Mouse (Mus musculus): ENCODE data around the gene Atp6v0a2. TPM values are rescaled to one million over a fixed set of nuclear protein-coding genes. Genes with fewer than 3 reads are reported as not detected.
"Not testable (repeated sequence)": the region's sequence is repeated elsewhere in the genome, so short reads cannot be mapped to it uniquely, and the experiment has no call there.

Atp6v0a2 gene
- polyA plus RNA-seq, 1 experiment from 2014 or later: 50.3 TPM

DNA sequence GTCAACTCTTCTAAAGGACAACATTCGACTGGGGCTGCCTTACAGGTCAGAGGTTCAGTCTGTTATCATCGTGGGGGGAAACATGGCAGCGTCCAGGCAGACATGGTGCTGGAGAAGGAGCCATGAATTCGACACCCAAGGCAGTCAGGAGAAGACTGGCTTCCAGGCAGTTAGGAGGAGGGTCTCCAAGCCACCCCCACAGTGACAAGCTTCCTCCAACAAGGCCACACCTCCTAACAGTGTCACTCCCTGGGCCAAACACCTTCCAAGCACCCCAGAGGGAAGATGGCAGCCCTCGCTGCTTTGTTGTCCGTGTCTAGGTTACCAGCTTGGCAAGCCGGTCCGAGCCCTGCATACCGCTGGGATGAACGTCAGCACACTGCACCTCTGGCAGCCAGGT is 9.7 kb upstream of the Atp6v0a2 start:
- no peak overlapping the region for H3K4me3 ChIP-seq
- H3K36me3 ChIP-seq: peaks cover 28% of the 10 kb centered on the region
- ATAC-seq (ENCODE audit: low FRiP score, low read depth): no peak
- H3K4me2 ChIP-seq (replicated peaks): no peak overlapping the region
- WGBS: 87% methylated on average over 10 of the region's 10 CpGs
- no peak overlapping the region for H3K27ac ChIP-seq (replicated peaks)
- H3K9ac ChIP-seq (replicated peaks): no peak overlapping the region
- H3K27me3 ChIP-seq: no peaks in the 10 kb centered on the region
- H3K4me1 ChIP-seq: no peaks in the 10 kb centered on the region
- H3K9me3 ChIP-seq: no peaks in the 10 kb centered on the region

DNA sequence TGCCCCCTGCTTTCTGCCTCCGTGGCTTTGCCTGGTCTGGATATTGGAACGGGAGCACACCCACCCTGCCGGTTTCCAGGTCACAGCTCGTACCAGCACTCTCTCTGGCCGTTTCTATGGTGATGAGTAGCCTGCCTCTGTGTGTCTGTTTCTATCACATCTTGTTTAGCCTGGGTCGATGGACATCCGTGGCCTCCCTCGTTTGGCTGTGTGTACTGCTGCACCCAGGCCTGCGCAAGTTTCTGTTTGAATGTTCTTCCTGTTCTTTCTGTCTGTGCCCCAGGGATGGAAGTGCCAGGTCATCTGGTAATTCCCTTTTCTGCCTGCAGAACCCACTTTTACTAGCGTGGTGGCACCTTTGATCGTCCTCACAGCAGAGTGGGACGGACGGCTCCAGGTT is 7.0 kb upstream of the Atp6v0a2 start:
- WGBS: 76% methylated on average over 13 of the region's 13 CpGs
- Histone ChIP-seq H3K4me2 (replicated peaks) (no peak overlapping the region), H3K9me3 (no peaks in the 10 kb centered on the region), H3K4me1 (no peaks in the 10 kb centered on the region), H3K27ac (replicated peaks) (no peak overlapping the region), H3K9ac (replicated peaks) (no peak overlapping the region), H3K36me3 (peaks cover 35% of the 10 kb centered on the region), H3K27me3 (no peaks in the 10 kb centered on the region), H3K4me3 (no peak overlapping the region)
- no peak for ATAC-seq (ENCODE audit: low FRiP score, low read depth)

DNA sequence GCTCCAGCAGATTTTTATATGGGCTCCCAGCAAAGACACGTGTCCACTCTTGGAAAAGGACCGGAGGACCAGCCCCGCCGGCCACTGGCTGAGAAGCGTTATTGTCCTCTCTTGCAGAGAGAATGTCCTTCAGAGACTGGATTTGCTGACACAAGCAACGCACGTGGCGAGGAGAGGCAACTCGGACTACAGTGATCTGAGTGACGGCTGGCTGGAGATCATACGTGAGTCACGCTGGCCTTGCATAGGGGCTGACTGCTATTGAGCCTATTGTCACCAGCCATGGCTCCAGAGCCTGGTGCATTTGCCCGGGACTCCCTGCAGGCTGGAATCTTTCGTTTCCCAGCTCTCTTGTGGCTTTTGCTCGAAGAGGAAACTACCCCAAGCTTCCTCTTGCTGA is 5.5 kb upstream of the Atp6v0a2 start:
- Histone ChIP-seq H3K4me3 (no peak overlapping the region), H3K27ac (replicated peaks) (no peak overlapping the region), H3K36me3 (peaks cover 30% of the 10 kb centered on the region), H3K4me1 (peaks cover under 1% of the 10 kb centered on the region), H3K9me3 (no peaks in the 10 kb centered on the region), H3K27me3 (no peaks in the 10 kb centered on the region), H3K9ac (replicated peaks) (no peak overlapping the region), H3K4me2 (replicated peaks) (no peak overlapping the region)
- no peak for ATAC-seq (ENCODE audit: low FRiP score, low read depth)
- WGBS: 88% methylated on average over 15 of the region's 15 CpGs

DNA sequence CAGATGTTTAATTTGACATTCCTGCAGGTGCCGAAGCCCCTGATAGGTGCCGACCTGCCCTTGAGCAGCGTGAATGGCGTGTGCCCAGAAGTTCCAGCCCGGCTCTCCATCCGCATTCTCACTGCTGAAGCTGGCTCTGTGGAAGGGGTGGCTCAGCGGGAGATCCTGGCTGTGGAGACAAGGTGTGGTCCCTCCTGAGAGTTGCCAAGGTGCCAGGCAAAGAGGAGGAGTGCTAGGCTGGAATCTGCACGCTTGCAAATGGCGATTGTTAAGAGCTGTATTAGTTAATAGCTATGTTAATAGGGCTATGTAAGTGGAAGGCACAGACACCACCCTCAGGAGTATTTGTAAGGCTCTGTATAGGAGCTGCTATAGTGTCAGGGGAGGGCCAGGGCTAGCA is 4.1 kb upstream of the Atp6v0a2 start:
- no peak for ATAC-seq (ENCODE audit: low FRiP score, low read depth)

DNA sequence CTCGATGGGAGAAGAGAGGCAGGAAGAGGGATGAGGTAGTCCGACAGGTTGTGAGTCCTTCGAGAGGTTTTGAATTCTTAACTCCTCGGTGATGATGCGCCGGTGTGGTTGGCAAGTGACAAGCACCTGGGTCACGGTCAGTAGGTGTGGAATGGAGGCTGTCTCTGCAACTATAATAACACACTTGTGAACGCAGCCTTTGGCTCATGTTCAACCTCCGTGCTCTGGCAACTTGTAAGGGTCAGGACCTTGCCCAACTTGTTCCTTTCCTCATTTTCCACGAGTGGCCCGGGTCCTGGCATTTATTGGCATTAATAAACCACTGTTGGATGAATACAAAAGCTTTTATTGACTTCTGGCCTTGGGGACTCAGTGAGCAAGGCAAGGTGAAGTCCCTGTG is 1.3 kb downstream of the Atp6v0a2 start:
- Histone ChIP-seq H3K4me3 (peak overlapping the region; percentile 96), H3K27me3 (no peaks in the 10 kb centered on the region), H3K9ac (replicated peaks) (peak overlapping the region; percentile 97), H3K4me2 (replicated peaks) (peak overlapping the region; percentile 95), H3K36me3 (peaks cover 35% of the 10 kb centered on the region), H3K9me3 (no peaks in the 10 kb centered on the region), H3K4me1 (peaks cover 17% of the 10 kb centered on the region), H3K27ac (replicated peaks) (no peak overlapping the region)
- 34% methylated on average over 11 of the region's 11 CpGs for WGBS
- ATAC-seq (ENCODE audit: low FRiP score, low read depth): no peak

More for the DNA sequence above, 4.1 kb upstream of the Atp6v0a2 start:
- 94% methylated on average over 9 of the region's 9 CpGs for WGBS
- Histone ChIP-seq H3K27me3 (no peaks in the 10 kb centered on the region), H3K4me3 (no peak overlapping the region), H3K36me3 (peaks cover 26% of the 10 kb centered on the region; the same call in 1 of the 2 replicates), H3K4me2 (replicated peaks) (no peak overlapping the region), H3K4me1 (peaks cover 6% of the 10 kb centered on the region), H3K9ac (replicated peaks) (no peak overlapping the region), H3K27ac (replicated peaks) (no peak overlapping the region), H3K9me3 (no peaks in the 10 kb centered on the region)

DNA sequence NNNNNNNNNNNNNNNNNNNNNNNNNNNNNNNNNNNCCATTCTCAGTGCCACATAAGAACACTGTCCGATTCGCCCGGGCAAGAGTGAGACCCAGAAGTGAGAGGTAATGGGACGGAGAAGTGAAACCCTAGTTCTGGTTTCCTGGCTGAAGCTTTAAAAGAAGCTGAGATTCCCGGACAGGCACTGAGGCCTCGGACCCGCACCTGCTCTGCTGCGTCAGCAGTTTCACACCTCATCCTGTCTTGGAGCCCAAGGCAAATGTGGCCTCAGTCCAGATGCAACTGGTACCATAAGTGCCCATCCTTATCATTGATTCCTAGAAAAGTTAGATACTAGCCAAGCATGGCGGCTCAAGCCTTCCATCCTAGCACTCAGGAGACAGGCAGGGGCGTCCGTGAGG is 3.3 kb downstream of the Atp6v0a2 start:
- H3K4me3 ChIP-seq: no peak overlapping the region
- no peak for ATAC-seq (ENCODE audit: low FRiP score, low read depth)
- peaks cover 45% of the 10 kb centered on the region for H3K36me3 ChIP-seq
- no peak overlapping the region for H3K27ac ChIP-seq (replicated peaks)
- H3K4me2 ChIP-seq (replicated peaks): no peak overlapping the region
- H3K4me1 ChIP-seq: peaks cover 17% of the 10 kb centered on the region
- H3K9me3 ChIP-seq: no peaks in the 10 kb centered on the region
- 92% methylated on average over 11 of the region's 11 CpGs for WGBS
- no peaks in the 10 kb centered on the region for H3K27me3 ChIP-seq
- no peak overlapping the region for H3K9ac ChIP-seq (replicated peaks)

GRCm38 (mm10) chr5:124632461-124632860 is 4.1 kb downstream of the Atp6v0a2 start:
- 81% methylated on average over 5 of the region's 5 CpGs for WGBS
- Histone ChIP-seq H3K4me2 (replicated peaks) (no peak overlapping the region), H3K36me3 (peaks cover 47% of the 10 kb centered on the region), H3K9ac (replicated peaks) (no peak overlapping the region), H3K27me3 (no peaks in the 10 kb centered on the region), H3K27ac (replicated peaks) (no peak overlapping the region), H3K4me1 (peaks cover 17% of the 10 kb centered on the region), H3K9me3 (no peaks in the 10 kb centered on the region), H3K4me3 (no peak overlapping the region)
- no peak for ATAC-seq (ENCODE audit: low FRiP score, low read depth)

DNA sequence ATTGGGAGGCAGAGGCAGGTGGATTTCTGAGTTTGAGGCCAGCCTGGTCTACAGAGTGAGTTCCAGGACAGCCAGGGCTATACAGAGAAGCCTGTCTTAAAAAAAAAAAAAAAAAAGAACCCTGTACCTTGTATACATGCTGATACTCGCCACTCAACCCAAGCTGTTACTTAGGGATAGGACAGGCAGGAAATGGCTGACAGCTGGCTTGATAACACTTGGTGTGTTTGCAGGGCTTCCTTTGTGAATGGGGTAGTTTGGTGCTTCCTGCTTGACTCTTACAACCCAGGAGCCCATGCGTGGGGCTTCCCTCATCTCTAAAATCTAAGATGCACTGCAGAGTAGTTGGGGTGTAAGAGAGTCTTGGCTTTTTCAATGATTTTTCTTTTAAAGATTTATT is 5.0 kb downstream of the Atp6v0a2 start:
- 91% methylated on average over 2 of the region's 2 CpGs for WGBS
- Histone ChIP-seq H3K36me3 (peaks cover 57% of the 10 kb centered on the region), H3K9ac (replicated peaks) (no peak overlapping the region)

DNA sequence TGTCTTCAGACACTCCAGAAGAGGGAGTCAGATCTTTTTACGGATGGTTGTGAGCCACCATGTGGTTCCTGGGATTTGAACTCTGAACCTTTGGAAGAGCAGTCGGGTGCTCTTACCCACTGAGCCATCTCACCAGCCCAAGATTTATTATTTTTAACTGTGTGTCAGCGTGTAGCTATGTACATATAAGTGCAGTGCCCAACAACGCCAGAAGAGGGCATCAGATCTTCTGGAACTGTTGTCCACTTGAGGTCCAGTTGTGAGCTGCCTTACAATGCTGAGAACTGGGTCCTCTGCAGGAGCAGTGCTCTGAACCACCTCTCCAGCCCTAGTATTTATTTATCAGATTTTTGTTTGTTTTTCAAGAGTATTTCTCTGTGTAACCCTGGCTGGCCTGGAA is 6.7 kb downstream of the Atp6v0a2 start:
- not testable (repeated sequence) for H3K27me3 ChIP-seq; H3K9ac ChIP-seq (replicated peaks); H3K4me3 ChIP-seq; H3K27ac ChIP-seq (replicated peaks); H3K9me3 ChIP-seq; ATAC-seq (ENCODE audit: low FRiP score, low read depth); H3K4me2 ChIP-seq (replicated peaks); H3K4me1 ChIP-seq
- WGBS: 85% methylated on average over 4 of the region's 4 CpGs
- H3K36me3 ChIP-seq: peaks cover 73% of the 10 kb centered on the region

More for the DNA sequence above, 5.0 kb downstream of the Atp6v0a2 start:
- H3K4me3 ChIP-seq: no peak overlapping the region
- no peaks in the 10 kb centered on the region for H3K27me3 ChIP-seq
- H3K9me3 ChIP-seq: no peaks in the 10 kb centered on the region
- peaks cover 12% of the 10 kb centered on the region for H3K4me1 ChIP-seq
- ATAC-seq (ENCODE audit: low FRiP score, low read depth): no peak
- no peak overlapping the region for H3K4me2 ChIP-seq (replicated peaks)
- H3K27ac ChIP-seq (replicated peaks): no peak overlapping the region

GRCm38 (mm10) chr5:124636139-124636538 is 7.8 kb downstream of the Atp6v0a2 start:
- 94% methylated on average over 3 of the region's 3 CpGs for WGBS
- peaks cover 84% of the 10 kb centered on the region for H3K36me3 ChIP-seq
- no peak for ATAC-seq (ENCODE audit: low FRiP score, low read depth)
- no peaks in the 10 kb centered on the region for H3K4me1 ChIP-seq
- H3K4me3 ChIP-seq: no peak overlapping the region
- no peak overlapping the region for H3K4me2 ChIP-seq (replicated peaks)
- H3K27me3 ChIP-seq: no peaks in the 10 kb centered on the region
- H3K9me3 ChIP-seq: no peaks in the 10 kb centered on the region
- H3K27ac ChIP-seq (replicated peaks): no peak overlapping the region; the same call in 1 of the 2 replicates
- H3K9ac ChIP-seq (replicated peaks): no peak overlapping the region

DNA sequence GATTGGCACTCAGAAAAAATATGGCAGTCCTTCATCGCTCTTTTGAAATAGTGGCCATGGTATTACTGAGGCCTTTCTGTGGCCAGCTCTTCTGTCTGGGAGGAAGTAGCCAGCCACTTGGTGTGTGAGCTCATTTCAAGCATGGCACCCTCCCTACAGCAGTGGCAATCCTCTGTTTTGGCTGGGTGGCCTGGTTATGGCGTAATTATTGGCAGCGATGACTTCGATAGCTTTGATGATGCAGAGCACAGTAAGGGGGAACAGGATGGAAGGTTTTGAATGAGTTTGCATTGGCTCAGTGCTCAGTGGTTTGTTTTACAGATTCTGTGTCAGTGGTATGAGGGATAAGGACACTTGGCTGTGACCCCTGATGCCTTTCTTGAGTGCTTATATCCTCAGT is 8.3 kb downstream of the Atp6v0a2 start:
- Histone ChIP-seq H3K27ac (replicated peaks) (no peak overlapping the region; the same call in 1 of the 2 replicates), H3K4me3 (no peak overlapping the region), H3K9me3 (no peaks in the 10 kb centered on the region), H3K4me2 (replicated peaks) (no peak overlapping the region), H3K27me3 (no peaks in the 10 kb centered on the region), H3K36me3 (peaks cover 90% of the 10 kb centered on the region), H3K9ac (replicated peaks) (no peak overlapping the region), H3K4me1 (no peaks in the 10 kb centered on the region)
- WGBS: 97% methylated on average over 4 of the region's 4 CpGs
- ATAC-seq (ENCODE audit: low FRiP score, low read depth): no peak

GRCm38 (mm10) chr5:124637300-124637699 is 8.9 kb downstream of the Atp6v0a2 start:
- no peak overlapping the region for H3K27ac ChIP-seq (replicated peaks)
- no peak overlapping the region for H3K9ac ChIP-seq (replicated peaks)
- no peaks in the 10 kb centered on the region for H3K27me3 ChIP-seq
- ATAC-seq (ENCODE audit: low FRiP score, low read depth): no peak
- no peak overlapping the region for H3K4me2 ChIP-seq (replicated peaks)
- peaks cover 96% of the 10 kb centered on the region for H3K36me3 ChIP-seq
- H3K9me3 ChIP-seq: no peaks in the 10 kb centered on the region
- no peaks in the 10 kb centered on the region for H3K4me1 ChIP-seq
- no peak overlapping the region for H3K4me3 ChIP-seq
- WGBS: 93% methylated on average over 11 of the region's 11 CpGs

GRCm38 (mm10) chr5:124637836-124638235 is 9.5 kb downstream of the Atp6v0a2 start:
- Histone ChIP-seq H3K27ac (replicated peaks) (no peak overlapping the region), H3K4me3 (no peak overlapping the region), H3K4me2 (replicated peaks) (no peak overlapping the region), H3K36me3 (peaks cover 100% of the 10 kb centered on the region), H3K9ac (replicated peaks) (no peak overlapping the region), H3K4me1 (no peaks in the 10 kb centered on the region), H3K27me3 (no peaks in the 10 kb centered on the region), H3K9me3 (no peaks in the 10 kb centered on the region)
- WGBS: 98% methylated on average over 13 of the region's 13 CpGs
- ATAC-seq (ENCODE audit: low FRiP score, low read depth): no peak

Measured in midbrain, embryonic 12.5 days (tissue).